Mouse (Mus musculus) hindbrain, postnatal 0 days (tissue): ENCODE results near the gene Dcbld1. TPM values are rescaled to one million over a fixed set of nuclear protein-coding genes. Genes with fewer than 3 reads are reported as not detected.
"Not testable (repeated sequence)": the region's sequence is repeated elsewhere in the genome, so short reads cannot be mapped to it uniquely, and the experiment has no call there.

Experiments used
- ATAC-seq: fragments of 200-750 bp; cut with Nextera tagmentation; 2 replicates; pipeline ENCODE4 v1.8.0; 2017; ENCODE audit warnings: mild to moderate bottlenecking, moderate TSS enrichment, moderate library complexity
- DNase-seq: peaks from one replicate; pipeline ENCODE4 v3.0.0-alpha.2; 2015; ENCODE audit warnings: low spot score
- H3K27ac ChIP-seq: fragments of 300-500 bp; sonication (generic); 2 replicates; pipeline ENCODE4 v1.5.1; 2014; ENCODE audit warnings: mild to moderate bottlenecking
- H3K27me3 ChIP-seq: fragments of 300-500 bp; sonication (generic); 2 replicates; pipeline ENCODE4 v1.6.1; 2014; ENCODE audit warnings: low read length, mixed read lengths; ENCODE audit not compliant: insufficient read depth
- H3K36me3 ChIP-seq: fragments of 300-500 bp; sonication (generic); 2 replicates; pipeline ENCODE4 v1.6.1; 2014; ENCODE audit warnings: low read length, mixed read lengths; ENCODE audit not compliant: insufficient read depth
- H3K4me1 ChIP-seq: fragments of 300-500 bp; sonication (generic); 2 replicates; pipeline ENCODE4 v1.6.1; 2014; ENCODE audit warnings: antibody characterized with exemption, low read length, mixed read lengths; ENCODE audit not compliant: insufficient read depth
- H3K4me2 ChIP-seq: fragments of 300-500 bp; sonication (generic); 2 replicates; pipeline ENCODE4 v1.6.1; 2014; ENCODE audit warnings: low read depth, mild to moderate bottlenecking, low read length, moderate library complexity, mixed read lengths
- H3K4me3 ChIP-seq: fragments of 300-500 bp; sonication (generic); 2 replicates; pipeline ENCODE4 v1.5.1; 2014; ENCODE audit warnings: low read length
- H3K9ac ChIP-seq: fragments of 300-500 bp; sonication (generic); replicated peaks from 2 replicates; pipeline ENCODE4 v1.6.1; 2014; ENCODE audit warnings: mild to moderate bottlenecking, low read length, moderate library complexity, mixed read lengths
- H3K9me3 ChIP-seq: fragments of 300-500 bp; sonication (generic); 2 replicates; pipeline ENCODE4 v1.6.1; 2016; ENCODE audit warnings: low read length, mixed read lengths
- CTCF ChIP-seq: IDR thresholded peaks from 2 replicates; pipeline ENCODE4 v1.5.1; 2016; ENCODE audit warnings: antibody characterized with exemption, control low read depth, low read depth
- WGBS: fragments of 180-500 bp; shearing (Covaris S2); extraction: QIAGEN DNeasy Blood & Tissue Kit; methylation state at CpG from one replicate; pipeline ENCODE4 v1.1.7; 2014; 5-methylcytosine and 5-hydroxymethylcytosine counted together
- polyA plus RNA-seq: library from polyadenylated mRNA; unstranded; fragments of >200 nt; fragmentation: Nextera tagmentation; extraction: Ambion mirVana; gene quantifications from 2 replicates; pipeline ENCODE4 v1.2.1, GENCODE M21; 2015
- total RNA-seq: library from RNA; depleted of rRNA; stranded (reverse); fragments of >200 nt; gene quantifications from 2 replicates; pipeline ENCODE4 v1.2.3, GENCODE M21; 2014

Gene Dcbld1
- total and polyA plus RNA-seq, 2 experiments from 2014 or later: 12.2 to 19.1 TPM

DNA sequence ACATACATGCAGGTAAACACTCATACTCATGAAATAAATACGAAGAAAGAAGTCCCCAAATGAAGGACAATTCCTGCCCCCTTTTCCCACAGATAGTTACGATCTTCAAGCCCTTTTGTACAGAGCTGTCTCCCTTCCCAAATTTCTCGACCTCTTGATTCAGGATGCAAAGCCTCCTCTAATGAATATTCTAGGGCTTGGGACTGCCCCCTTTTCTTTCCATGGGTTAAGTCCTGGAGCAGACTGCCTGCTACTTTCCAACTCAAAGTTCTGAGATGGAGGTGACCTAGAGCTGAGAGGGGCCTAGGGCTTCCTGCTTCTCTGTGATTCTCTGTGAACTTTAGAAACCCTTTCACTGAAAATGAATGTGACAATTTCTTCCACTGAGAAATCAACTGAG, 43.2 kb downstream of the Dcbld1 start:
- Histone ChIP-seq H3K27ac (no peak overlapping the region), H3K4me1 (peaks cover 5% of the 10 kb centered on the region; the same call in 1 of the 2 replicates), H3K9ac (no peak overlapping the region), H3K27me3 (no peaks in the 10 kb centered on the region), H3K4me3 (no peak overlapping the region), H3K36me3 (no peaks in the 10 kb centered on the region), H3K9me3 (no peaks in the 10 kb centered on the region), H3K4me2 (no peak overlapping the region)
- ATAC-seq (no peak), DNase-seq (no peak)
- 86% methylated on average over 3 of the region's 3 CpGs for WGBS
- TF ChIP-seq CTCF: no peak

DNA sequence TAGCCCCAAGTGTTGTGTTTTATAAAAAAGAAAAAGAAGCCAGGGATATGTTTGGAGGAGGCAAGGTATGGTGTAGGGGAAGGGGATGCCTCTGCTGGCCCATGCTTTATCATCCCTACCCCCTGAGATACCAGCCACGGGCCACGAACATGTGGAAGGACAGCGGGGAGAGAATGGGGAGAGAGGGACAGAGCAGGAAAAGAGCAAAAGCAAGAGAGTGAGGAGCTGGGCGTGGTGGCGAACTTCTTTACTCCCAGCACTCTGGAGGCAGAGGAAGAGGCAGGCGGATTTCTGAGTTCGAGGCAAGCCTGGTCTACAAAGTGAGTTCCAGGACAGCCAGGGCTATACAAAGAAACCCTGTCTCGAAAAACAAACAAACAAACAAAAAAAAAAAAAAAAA, 44.1 kb downstream of the Dcbld1 start:
- not testable (repeated sequence) for H3K9me3 ChIP-seq, ATAC-seq, H3K4me2 ChIP-seq, H3K27me3 ChIP-seq, H3K27ac ChIP-seq, DNase-seq, H3K4me1 ChIP-seq, H3K4me3 ChIP-seq, H3K36me3 ChIP-seq, H3K9ac ChIP-seq
- whole genome bisulfite sequencing: 97% methylated on average over 8 of the region's 8 CpGs

DNA sequence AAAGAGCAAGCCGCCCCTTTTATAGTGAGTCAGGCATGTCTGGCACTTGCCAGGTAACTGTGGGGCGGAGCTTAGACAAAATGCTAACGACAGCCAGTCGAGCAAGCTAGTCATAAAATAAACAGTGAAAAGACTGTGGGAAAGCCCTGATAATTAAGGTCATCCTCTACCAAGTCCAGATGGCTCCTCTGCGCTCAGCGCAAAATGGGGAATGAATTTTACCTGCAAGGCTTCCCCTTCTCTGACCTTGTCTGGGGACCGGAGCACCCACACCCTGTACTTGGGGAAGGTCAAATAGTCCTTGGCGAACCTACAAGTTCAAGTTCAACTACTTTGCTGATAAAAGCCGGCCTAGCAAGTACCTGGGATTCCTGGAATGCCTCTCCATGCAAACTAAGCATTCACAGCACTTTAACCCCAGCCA, 44.6 kb downstream of the Dcbld1 start:
- WGBS: 87% methylated on average over 9 of the region's 9 CpGs
- H3K36me3 ChIP-seq: no peaks in the 10 kb centered on the region
- H3K9me3 ChIP-seq: no peaks in the 10 kb centered on the region
- H3K27me3 ChIP-seq: no peaks in the 10 kb centered on the region
- TF ChIP-seq CTCF: no peak
- no peak for DNase-seq
- H3K4me2 ChIP-seq: no peak overlapping the region
- H3K4me1 ChIP-seq: peaks cover 5% of the 10 kb centered on the region; the same call in 1 of the 2 replicates
- H3K4me3 ChIP-seq: no peak overlapping the region
- H3K9ac ChIP-seq: no peak overlapping the region
- H3K27ac ChIP-seq: no peak overlapping the region
- no peak for ATAC-seq

DNA sequence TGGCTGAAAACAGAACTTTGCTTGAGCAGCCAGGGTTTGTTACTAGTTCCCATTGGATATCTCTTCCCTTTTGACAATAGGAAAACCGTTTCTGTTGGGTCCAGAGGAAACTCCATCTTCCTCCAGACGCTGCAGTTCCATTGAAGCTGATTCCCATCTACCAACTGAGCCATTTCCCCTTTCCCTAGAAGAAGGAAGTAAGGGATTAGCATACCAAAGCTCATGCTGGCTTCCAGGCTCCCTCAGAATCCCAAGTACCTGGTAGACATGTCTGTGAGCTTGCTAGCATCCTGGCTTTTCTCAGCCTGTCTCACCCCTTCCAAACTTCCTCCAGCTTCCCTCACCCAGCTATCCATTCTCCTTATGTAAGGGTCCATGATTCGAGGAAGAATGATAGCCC, 45.4 kb downstream of the Dcbld1 start:
- Histone ChIP-seq H3K36me3 (no peaks in the 10 kb centered on the region), H3K9me3 (no peaks in the 10 kb centered on the region), H3K4me1 (peaks cover 5% of the 10 kb centered on the region; the same call in 1 of the 2 replicates), H3K27me3 (no peaks in the 10 kb centered on the region), H3K9ac (no peak overlapping the region), H3K4me2 (no peak overlapping the region), H3K4me3 (no peak overlapping the region), H3K27ac (no peak overlapping the region)
- no peak for ATAC-seq
- no peak for TF ChIP-seq CTCF
- DNase-seq: no peak
- WGBS: 73% methylated on average over 3 of the region's 3 CpGs

DNA sequence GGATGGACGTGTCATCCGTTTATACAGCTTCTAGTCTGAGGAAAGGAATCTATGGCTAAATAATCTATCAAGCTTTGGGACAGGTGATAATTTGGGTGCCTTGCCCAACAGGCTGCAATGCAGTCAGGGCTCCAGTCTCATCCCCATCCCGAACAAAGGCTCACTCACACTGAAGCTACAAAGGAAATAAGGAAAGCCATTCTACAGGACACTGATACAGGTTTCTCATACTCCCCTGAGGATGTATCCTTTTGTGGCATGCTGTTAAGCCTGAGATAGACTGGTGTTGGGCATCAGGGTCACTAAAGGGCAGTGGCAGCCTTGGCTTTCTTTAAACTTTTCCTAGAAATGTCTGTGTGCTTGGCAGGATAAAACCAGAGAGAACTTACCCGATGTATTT, 46.5 kb downstream of the Dcbld1 start:
- H3K4me3 ChIP-seq: no peak overlapping the region
- no peak overlapping the region for H3K4me2 ChIP-seq
- no peaks in the 10 kb centered on the region for H3K36me3 ChIP-seq
- no peaks in the 10 kb centered on the region for H3K27me3 ChIP-seq
- 90% methylated on average over 4 of the region's 4 CpGs for WGBS
- DNase-seq (no peak), ATAC-seq (no peak)
- H3K27ac ChIP-seq: no peak overlapping the region
- no peak for TF ChIP-seq CTCF
- peaks cover 4% of the 10 kb centered on the region; the same call in 1 of the 2 replicates for H3K4me1 ChIP-seq
- no peak overlapping the region for H3K9ac ChIP-seq
- H3K9me3 ChIP-seq: no peaks in the 10 kb centered on the region

DNA sequence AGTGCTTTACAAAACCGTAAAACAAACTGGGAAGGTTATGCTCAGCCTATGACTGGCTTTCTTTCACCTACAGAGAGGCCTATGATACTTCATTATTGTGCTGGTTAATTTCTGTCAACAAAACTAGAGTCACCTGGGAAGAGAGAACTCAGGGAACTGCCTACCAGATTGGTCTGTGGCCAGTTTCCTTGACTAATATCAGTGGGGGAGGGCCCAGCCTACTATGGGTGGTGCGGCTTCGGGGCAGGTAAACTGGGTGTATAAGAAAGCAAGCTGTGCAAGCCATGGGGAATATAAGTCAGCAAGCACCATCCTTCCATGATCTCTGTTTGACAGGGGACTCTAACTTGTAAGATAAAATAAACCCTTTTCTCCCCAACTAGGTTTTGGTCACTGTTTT, 47.2 kb downstream of the Dcbld1 start:
- Histone ChIP-seq H3K4me3 (no peak overlapping the region), H3K27me3 (no peaks in the 10 kb centered on the region), H3K4me1 (no peaks in the 10 kb centered on the region; the same call in 1 of the 2 replicates), H3K9ac (no peak overlapping the region), H3K27ac (no peak overlapping the region), H3K9me3 (no peaks in the 10 kb centered on the region), H3K4me2 (no peak overlapping the region), H3K36me3 (no peaks in the 10 kb centered on the region)
- ATAC-seq: no peak
- TF ChIP-seq CTCF: no peak
- WGBS: 95% methylated on average over 3 of the region's 3 CpGs
- DNase-seq: no peak

DNA sequence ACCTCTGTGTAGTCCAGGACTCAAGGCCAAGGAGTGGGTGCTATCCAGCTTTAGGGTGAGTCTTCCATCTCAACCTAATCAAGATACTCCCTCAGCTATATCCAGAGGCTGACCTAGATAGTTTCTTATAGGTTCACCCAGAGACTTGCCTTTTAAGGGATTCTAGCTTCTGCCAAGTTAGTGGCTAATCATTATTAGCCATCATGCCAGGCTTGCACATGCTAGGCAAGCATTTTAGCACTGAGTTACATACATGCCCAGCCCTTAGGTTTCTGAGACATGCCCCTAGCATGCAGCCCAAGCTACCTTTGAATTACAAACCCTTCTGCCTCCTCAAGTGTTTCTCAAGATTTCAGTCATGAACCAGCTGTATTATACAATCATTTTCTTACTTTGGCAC, 47.9 kb downstream of the Dcbld1 start:
- no peak overlapping the region for H3K9ac ChIP-seq
- H3K9me3 ChIP-seq: no peaks in the 10 kb centered on the region
- no peak for DNase-seq
- H3K27me3 ChIP-seq: no peaks in the 10 kb centered on the region
- no peak overlapping the region for H3K27ac ChIP-seq
- H3K4me1 ChIP-seq: no peaks in the 10 kb centered on the region; the same call in 1 of the 2 replicates
- no peak for TF ChIP-seq CTCF
- H3K36me3 ChIP-seq: no peaks in the 10 kb centered on the region
- H3K4me2 ChIP-seq: no peak overlapping the region
- H3K4me3 ChIP-seq: no peak overlapping the region
- ATAC-seq: no peak
